Mouse (Mus musculus): Measurements from ENCODE around the gene Slc6a14.

The Slc6a14 gene

DNA sequence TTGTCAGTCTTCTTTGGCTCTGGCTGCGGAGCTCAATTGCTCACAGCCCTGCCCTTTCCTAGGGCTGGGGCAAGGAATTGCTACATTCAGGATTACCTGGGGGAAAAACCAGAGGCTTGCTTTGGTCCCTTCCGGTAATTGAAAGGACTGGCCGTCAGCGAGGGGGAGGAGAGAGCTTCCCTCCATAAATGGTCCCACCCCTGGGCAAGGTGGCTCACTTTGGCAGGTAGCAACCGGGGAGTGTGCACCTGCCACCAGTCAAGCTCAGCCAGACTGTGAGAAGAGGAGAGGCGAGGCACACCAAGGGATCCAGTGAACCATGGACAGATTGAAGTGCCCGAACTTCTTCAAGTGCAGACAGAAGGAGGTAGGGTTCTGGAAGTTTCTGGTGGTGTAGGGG is at the start of gene Slc6a14:
TSS of gene Slc6a14 (plus strand) at position 68 of the 400 bp plus-strand sequence.
- no peak for DNase-seq (ENCODE audit: low spot score in 2 of 2)

DNA sequence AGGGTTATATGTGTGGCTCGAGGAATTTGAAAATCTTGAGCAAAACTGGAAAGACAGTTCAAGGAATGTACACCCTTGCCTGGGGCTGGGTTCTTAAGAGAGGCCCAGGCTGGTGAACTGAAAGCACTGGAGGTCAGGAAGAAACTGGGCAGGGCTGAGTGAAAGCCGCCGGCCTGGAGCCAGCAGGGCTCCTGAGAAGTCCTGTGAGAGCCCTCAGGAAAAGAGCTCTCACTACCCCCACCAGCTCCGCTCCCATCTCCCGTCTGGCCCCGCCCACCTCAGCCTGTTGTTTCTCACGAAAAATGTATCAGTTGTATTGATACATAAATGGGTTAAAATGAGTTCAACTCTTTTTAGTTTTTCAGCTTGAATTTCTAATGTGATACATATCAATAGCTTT is 43.8 kb upstream of the Slc6a14 start:
- DNase-seq (ENCODE audit: low spot score in 2 of 2) = no peak

DNA sequence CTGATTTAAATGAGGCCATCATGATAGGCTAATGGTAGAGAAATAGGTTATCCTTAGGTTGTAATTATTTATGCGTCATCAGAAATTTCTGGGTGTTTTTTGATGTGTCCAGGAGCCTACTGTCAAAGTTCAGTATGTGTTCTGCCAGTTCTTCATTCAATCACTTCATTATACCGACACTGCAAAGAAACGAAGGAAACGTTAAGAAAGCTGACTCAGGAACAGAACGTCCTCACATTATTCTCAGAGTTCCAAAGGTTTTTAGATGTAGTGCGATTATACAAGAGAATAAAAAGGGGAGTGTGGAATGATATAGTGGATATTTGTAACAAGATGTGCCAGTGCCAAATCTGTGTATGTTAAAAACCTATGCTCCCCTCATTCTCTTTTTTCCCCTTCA is 19.5 kb upstream of the Slc6a14 start:
- no peak for DNase-seq (ENCODE audit: low spot score in 2 of 2)

DNA sequence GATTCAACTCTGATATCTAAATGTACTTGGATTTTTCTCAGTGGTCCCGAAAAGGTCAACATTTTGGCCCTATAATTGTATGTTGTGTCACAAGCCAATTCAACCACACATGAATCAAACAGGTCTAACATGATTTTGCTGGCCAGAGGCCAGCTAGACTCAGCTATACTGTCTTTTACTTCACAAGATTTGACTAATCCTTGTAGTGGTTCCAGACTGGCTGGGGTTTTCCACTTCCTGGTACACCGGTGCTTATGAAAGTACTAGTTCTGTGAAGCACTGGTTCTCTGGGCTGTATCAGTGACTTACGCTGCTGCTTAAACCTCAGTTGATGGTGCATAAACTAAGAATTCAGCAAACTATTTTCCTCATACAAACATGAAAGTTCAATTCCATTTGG is 19.0 kb upstream of the Slc6a14 start:
- DNase-seq (ENCODE audit: low spot score in 2 of 2) = no peak

DNA sequence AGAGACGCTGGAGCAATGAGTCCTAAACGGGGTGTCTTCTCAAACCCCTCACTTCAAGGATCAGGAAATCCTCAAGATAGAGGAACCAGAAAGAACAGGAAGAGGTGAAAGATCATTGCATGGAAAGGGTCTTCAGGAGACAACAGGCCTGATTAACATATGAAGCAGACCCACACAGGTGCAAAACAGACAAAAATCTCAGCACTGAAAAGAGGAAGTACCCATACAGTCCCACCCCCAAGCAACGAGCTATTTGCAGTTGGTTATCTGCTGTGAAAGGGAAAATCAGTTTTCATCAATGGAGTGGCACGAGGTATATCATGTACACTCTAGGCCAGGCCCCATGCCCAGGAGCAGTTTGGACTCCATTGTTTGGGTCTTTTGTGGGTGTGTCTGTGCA is 13.1 kb upstream of the Slc6a14 start:
- no peak for DNase-seq (ENCODE audit: low spot score in 2 of 2)

DNA sequence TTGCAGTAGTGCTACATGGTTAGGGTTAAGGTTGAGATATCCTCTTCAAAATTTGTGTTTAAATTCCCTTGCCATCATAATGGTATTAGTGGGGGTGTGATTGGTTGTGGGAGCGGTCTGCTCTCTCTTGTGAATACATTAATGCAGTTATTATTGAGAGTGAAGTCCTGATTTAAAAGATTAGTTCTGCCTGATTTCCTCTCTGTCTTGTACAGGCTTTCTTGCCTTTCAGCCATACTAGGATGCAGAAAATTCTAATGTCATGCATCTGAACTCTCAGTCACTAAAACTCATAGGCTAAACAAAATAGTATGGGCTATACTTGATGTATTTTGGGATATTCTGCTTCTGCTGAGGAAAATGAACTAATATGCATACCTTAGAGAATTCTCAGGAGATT is 10.2 kb upstream of the Slc6a14 start:
- no peak for DNase-seq (ENCODE audit: low spot score in 2 of 2)

DNA sequence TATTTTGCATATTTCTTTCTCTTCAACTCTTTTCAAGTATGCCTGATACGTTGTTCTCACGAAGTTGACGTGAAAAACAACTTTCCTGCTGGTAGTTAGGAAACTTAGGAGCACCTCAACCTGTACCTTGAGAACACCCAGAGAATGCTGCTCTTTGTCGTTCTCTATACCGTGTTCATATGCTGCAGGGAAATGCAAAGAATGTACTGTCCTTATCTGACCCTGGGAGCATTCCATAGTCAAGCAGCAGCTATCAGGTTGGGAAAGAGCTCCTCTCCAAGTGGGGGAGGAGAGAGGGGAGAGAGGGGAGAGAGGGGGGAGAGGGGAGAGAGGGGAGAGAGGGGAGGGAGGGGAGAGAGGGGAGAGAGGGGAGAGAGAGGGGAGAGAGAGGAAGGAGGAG is 597 bp downstream of the Slc6a14 start:
- no peak for DNase-seq (ENCODE audit: low spot score in 2 of 2)

DNA sequence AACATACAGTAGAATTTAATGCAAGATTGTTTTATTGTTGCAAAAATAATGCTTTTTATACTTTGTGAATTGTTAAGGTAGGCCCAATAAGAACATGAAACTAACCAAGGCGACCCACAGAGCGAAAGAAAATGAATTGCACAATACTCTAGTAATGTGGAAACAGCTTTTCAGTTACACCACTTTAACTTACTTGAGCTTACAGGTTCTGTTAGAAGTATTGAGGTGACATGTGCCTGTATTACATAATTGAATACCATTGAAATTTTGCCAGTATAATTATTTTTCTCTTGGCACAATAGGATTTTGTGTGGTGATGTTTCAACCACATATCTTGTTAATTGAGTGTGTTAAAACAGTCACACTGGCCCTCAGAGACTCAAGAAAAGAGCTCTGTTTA is 2.2 kb downstream of the Slc6a14 start:
- no peak for DNase-seq (ENCODE audit: low spot score in 2 of 2)

DNA sequence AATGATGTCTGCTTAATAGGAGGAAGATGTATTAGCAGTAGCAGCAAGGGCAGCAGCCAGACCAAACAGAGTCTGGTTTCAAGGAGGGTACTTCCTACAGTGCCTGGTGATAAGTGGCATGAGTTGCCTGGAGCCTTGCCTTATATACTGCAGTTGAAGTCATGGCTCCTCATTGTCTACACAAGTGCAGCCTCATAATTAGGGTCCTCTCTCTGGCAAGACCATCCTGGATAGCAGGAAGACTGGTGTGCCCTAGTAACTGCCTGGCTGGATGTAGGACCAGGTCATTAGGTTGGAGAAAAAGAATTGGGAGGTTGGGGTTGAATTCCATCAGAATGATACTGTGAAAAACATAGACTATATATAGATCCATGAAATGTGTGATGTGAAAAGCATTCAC is 30.3 kb downstream of the Slc6a14 start, which contains the start of gene Gm28269:
TSS of gene Gm28269 (minus strand) at position 101 of the 400 bp plus-strand sequence.
- DNase-seq (ENCODE audit: low spot score in 2 of 2) = no peak

Data from spleen, postnatal 36 days (tissue).